Mouse (Mus musculus): ENCODE data around the gene Asb14. TPM values are rescaled to one million over a fixed set of nuclear protein-coding genes. Genes with fewer than 3 reads are reported as not detected.

The Asb14 gene
- polyA plus RNA-seq, 1 experiment from 2014 or later, result not detected

Other genes starting within 250 kb of the Asb14 start
- 12.1 and 12.9 TPM in 2 replicates for gene Pde12, start 224.7 kb upstream of the Asb14 start, polyA plus RNA-seq (2016; fragmentation: Nextera tagmentation; extraction: Ambion mirVana)
- not detected in 2 replicates for gene Dnah12, start 201.3 kb upstream of the Asb14 start, polyA plus RNA-seq (2016; fragmentation: Nextera tagmentation; extraction: Ambion mirVana)
- gene Appl1, start 76.7 kb downstream of the Asb14 start, polyA plus RNA-seq (2016; fragmentation: Nextera tagmentation; extraction: Ambion mirVana), result 46.9 and 48.2 TPM in 2 replicates
- gene Hesx1, start 99.9 kb downstream of the Asb14 start, polyA plus RNA-seq (2016; fragmentation: Nextera tagmentation; extraction: Ambion mirVana), result not detected in 2 replicates
- gene Il17rd, start 144.4 kb downstream of the Asb14 start, polyA plus RNA-seq (2016; fragmentation: Nextera tagmentation; extraction: Ambion mirVana), result 4.6 and 4.8 TPM in 2 replicates
- 2.1 and 2.2 TPM in 2 replicates for gene Arhgef3, start 220.3 kb downstream of the Asb14 start, polyA plus RNA-seq (2016; fragmentation: Nextera tagmentation; extraction: Ambion mirVana)